Mouse (Mus musculus) midbrain, embryonic 13.5 days (tissue): Measurements from ENCODE around the gene Pmfbp1. TPM values are rescaled to one million over a fixed set of nuclear protein-coding genes. Genes with fewer than 3 reads are reported as not detected.

ENCODE experiments used
- ATAC-seq: fragments of 200-750 bp; cut with Nextera tagmentation; 2 replicates; pipeline ENCODE4 v1.8.0; 2017; ENCODE audit warnings: mild to moderate bottlenecking, moderate TSS enrichment, moderate library complexity
- H3K27ac ChIP-seq: fragments of 300-500 bp; sonication (generic); 2 replicates; pipeline ENCODE4 v1.5.1; 2015; ENCODE audit warnings: inconsistent platforms, mild to moderate bottlenecking, moderate library complexity
- H3K27me3 ChIP-seq: fragments of 300-500 bp; sonication (generic); 2 replicates; pipeline ENCODE4 v1.6.1; 2015; ENCODE audit warnings: mild to moderate bottlenecking, inconsistent platforms
- H3K36me3 ChIP-seq: fragments of 300-500 bp; sonication (generic); 2 replicates; pipeline ENCODE4 v1.6.1; 2015; ENCODE audit warnings: mild to moderate bottlenecking, inconsistent platforms
- H3K4me1 ChIP-seq: fragments of 300-500 bp; sonication (generic); replicated peaks from 2 replicates; pipeline ENCODE4 v1.6.1; 2015; ENCODE audit warnings: inconsistent platforms
- H3K4me2 ChIP-seq: fragments of 300-500 bp; sonication (generic); replicated peaks from 2 replicates; pipeline ENCODE4 v1.6.1; 2015; ENCODE audit warnings: moderate library complexity, mild to moderate bottlenecking, inconsistent platforms
- H3K4me3 ChIP-seq: fragments of 300-500 bp; sonication (generic); replicated peaks from 2 replicates; pipeline ENCODE4 v1.5.1; 2015; ENCODE audit warnings: mild to moderate bottlenecking, inconsistent platforms
- H3K9ac ChIP-seq: fragments of 300-500 bp; sonication (generic); replicated peaks from 2 replicates; pipeline ENCODE4 v1.6.1; 2015; ENCODE audit warnings: mild to moderate bottlenecking, inconsistent platforms
- H3K9me3 ChIP-seq: fragments of 300-500 bp; sonication (generic); 2 replicates; pipeline ENCODE4 v1.6.1; 2016; ENCODE audit warnings: mild to moderate bottlenecking, inconsistent platforms
- WGBS: fragments of 180-500 bp; shearing (Covaris S2); methylation state at CpG from one replicate; pipeline ENCODE4 v1.1.7; 2015; 5-methylcytosine and 5-hydroxymethylcytosine counted together
- polyA plus RNA-seq: library from polyadenylated mRNA; unstranded; fragments of >200 nt; fragmentation: Nextera tagmentation; extraction: Ambion mirVana; gene quantifications from 2 replicates; pipeline ENCODE4 v1.2.1, GENCODE M21; 2015

Pmfbp1 gene
- polyA plus RNA-seq, 1 experiment from 2014 or later, result 2.5 TPM

DNA sequence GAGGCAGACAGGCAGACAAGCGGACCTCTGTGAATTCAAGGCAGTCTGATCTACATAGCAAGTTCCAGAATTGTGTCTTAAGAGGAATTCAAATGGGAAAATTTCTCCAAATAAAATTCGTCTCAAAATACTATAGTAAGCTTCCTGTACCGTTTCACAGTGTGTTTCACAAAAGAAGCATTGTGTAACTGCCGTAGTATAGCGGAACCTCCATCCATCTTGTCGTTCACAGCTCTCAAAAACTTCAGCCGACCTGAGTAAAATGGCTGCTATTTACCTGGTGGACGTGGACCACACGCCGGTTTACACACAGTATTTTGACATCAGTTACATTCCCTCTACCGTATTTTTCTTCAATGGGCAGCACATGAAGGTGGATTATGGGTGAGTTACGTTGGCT is 77.3 kb downstream of the Pmfbp1 start:
- Histone ChIP-seq H3K27ac (no peak overlapping the region), H3K9ac (no peak overlapping the region), H3K9me3 (no peaks in the 10 kb centered on the region), H3K4me3 (no peak overlapping the region), H3K4me1 (peaks cover 14% of the 10 kb centered on the region), H3K4me2 (no peak overlapping the region), H3K36me3 (peaks cover 24% of the 10 kb centered on the region), H3K27me3 (no peaks in the 10 kb centered on the region)
- no peak for ATAC-seq
- 93% methylated on average over 12 of the region's 12 CpGs for WGBS

DNA sequence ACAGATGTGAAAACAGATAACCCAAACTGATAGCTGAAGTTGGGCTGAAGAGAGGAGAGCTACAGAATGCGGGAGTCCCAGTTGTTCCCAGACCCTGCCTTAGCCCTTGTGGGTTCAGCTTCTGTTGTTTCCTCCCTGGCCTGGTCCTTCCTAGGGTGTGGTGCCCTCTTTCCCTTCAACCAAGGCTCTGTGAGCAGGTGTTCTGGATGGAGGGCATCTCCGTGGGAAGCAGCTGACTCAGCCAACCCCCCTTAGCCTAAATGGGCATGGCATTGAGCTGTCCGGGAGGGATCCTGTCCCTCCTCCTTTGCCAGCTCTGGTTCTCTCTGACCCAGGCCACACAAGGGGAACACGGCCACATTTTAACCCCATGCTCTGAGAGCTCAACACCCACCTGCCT is 82.5 kb downstream of the Pmfbp1 start:
- Histone ChIP-seq H3K4me3 (no peak overlapping the region), H3K4me1 (no peaks in the 10 kb centered on the region), H3K27ac (no peak overlapping the region), H3K9ac (no peak overlapping the region), H3K9me3 (no peaks in the 10 kb centered on the region), H3K4me2 (no peak overlapping the region), H3K36me3 (peaks cover 13% of the 10 kb centered on the region; the same call in 1 of the 2 replicates), H3K27me3 (no peaks in the 10 kb centered on the region)
- 78% methylated on average over 4 of the region's 4 CpGs for WGBS
- ATAC-seq, result no peak

DNA sequence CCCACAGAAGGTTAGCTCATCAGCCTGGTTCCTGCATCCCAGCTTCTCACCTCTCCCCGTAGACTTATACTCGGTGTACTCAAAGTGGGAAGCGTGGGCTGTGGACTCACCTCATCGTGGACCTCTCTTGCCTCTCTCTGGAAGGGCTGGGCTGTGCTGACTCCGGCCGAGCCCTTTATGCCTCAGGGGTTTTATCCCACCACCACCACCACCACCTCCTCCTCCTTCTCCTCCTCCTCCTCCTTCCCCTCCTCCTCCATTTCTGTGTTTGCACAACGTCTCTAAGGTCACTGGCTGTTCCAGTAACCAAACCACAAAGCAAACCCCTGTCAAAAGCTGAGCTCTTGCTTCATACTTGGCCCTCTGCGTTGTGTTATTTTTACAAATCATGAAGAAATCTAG is 85.1 kb downstream of the Pmfbp1 start, which contains the start of gene Hp:
Gene Hp (minus strand): TSS at position 273 of the 402 bp plus-strand sequence.
- Histone ChIP-seq H3K4me2 (no peak within 1 kb of the TSS), H3K27me3 (no peaks in the 10 kb centered on the region), H3K27ac (no peak within 1 kb of the TSS), H3K9ac (no peak within 1 kb of the TSS), H3K4me1 (no peaks in the 10 kb centered on the region), H3K36me3 (no peaks in the 10 kb centered on the region), H3K4me3 (no peak within 1 kb of the TSS), H3K9me3 (no peaks in the 10 kb centered on the region)
- no peak for ATAC-seq
- 78% methylated on average over 8 of the region's 8 CpGs for WGBS

DNA sequence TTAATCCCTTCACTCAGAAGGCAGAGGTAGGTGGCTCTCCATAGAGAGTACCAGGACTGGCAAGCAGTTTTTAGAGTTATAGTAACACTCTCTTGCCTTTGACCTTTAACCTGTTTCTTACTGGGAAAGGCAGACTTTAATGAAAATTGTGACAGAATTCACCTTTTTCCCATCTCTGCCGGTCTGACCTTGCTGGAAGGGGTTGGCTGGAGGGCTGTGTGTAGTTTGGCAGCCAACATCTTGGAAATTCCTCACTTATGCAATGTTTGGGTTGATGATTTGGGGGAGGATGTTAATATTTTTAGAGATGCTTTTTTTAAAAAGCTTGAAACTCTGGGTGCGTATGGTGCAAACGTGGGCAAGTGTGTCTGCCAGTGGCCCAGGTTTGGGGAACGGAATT is 90.5 kb downstream of the Pmfbp1 start:
- Histone ChIP-seq H3K9me3 (no peaks in the 10 kb centered on the region), H3K36me3 (no peaks in the 10 kb centered on the region), H3K27me3 (no peaks in the 10 kb centered on the region), H3K27ac (no peak overlapping the region), H3K9ac (no peak overlapping the region), H3K4me2 (no peak overlapping the region), H3K4me1 (no peaks in the 10 kb centered on the region), H3K4me3 (no peak overlapping the region)
- ATAC-seq, result no peak
- WGBS, result 90% methylated on average over 4 of the region's 4 CpGs

DNA sequence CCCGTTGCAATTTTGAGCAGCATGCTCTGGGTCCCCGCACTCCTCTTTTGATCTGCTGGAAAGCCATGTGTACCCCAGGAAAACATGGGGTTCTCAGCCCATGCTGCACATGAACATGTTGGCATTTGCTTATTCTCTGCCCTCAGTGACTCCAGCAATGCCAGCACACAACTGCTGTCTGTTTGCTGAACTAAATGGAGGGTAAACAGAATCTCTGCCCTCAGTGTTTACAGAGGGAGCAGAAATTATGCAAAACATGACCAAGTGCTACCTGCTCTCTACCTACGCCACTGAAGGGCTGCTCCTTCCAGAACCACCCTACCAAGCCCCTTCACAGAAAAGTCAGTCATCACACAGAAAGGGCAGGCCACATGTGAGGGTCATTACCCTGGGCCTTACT is 91.0 kb downstream of the Pmfbp1 start:
- no peak for ATAC-seq

DNA sequence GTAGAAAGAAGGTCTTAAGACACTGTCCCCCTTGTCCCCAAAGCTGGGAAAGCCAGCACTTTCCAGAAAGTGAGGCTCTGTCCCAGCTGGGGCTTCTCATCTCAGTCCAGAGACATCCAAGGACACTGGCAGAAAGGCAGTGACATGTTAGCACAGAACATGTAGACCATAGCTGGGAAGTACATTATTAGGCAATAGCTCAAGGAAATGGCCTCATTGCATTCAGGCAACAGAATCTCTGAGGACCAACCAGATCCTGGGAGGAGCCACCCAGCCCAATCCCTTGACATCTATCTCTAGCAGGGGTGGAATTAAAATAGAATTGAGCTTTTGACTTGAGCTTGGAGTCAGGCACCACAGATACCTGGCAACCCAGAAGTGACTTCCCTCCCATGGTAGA is 91.8 kb downstream of the Pmfbp1 start:
- Histone ChIP-seq H3K4me2 (no peak overlapping the region), H3K4me3 (no peak overlapping the region), H3K27ac (no peak overlapping the region), H3K9ac (no peak overlapping the region), H3K36me3 (no peaks in the 10 kb centered on the region), H3K9me3 (no peaks in the 10 kb centered on the region), H3K4me1 (no peaks in the 10 kb centered on the region), H3K27me3 (no peaks in the 10 kb centered on the region)
- ATAC-seq, result no peak

More for the DNA sequence above, 91.0 kb downstream of the Pmfbp1 start:
- 91% methylated on average over 3 of the region's 3 CpGs for WGBS
- Histone ChIP-seq H3K36me3 (no peaks in the 10 kb centered on the region), H3K9ac (no peak overlapping the region), H3K4me3 (no peak overlapping the region), H3K4me2 (no peak overlapping the region), H3K9me3 (no peaks in the 10 kb centered on the region), H3K4me1 (no peaks in the 10 kb centered on the region), H3K27me3 (no peaks in the 10 kb centered on the region), H3K27ac (no peak overlapping the region)

DNA sequence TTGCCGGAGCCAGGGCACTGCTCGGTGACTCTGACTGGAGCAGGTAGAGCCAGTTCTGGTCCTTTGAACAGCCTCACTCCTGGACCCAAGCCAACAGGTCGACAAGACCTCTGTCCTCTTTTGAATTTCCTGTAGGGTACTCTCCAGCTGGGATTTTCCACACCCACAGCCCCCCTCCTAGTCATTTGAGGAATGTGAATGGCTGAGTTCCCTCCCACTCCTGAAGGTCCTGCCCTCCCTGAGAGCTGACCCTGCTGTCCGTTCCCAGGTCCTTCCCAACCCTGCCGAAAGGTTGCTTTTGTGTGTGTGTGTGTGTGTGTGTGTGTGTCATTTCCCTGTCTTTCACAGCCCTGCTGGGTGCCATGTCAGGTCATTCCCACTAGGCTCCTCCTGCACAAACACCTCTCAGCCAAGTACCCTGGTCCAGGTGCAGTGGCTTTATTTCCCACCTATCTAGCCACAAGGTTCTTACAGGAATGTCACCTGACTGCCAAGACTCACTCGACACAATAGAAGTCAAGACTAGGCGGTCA is 93.2 kb downstream of the Pmfbp1 start:
- Histone ChIP-seq H3K27ac (no peak overlapping the region), H3K4me2 (no peak overlapping the region), H3K4me3 (no peak overlapping the region), H3K4me1 (no peaks in the 10 kb centered on the region), H3K27me3 (no peaks in the 10 kb centered on the region), H3K36me3 (peaks cover 6% of the 10 kb centered on the region), H3K9me3 (no peaks in the 10 kb centered on the region), H3K9ac (no peak overlapping the region)
- whole genome bisulfite sequencing, result 67% methylated on average over 7 of the region's 7 CpGs
- no peak for ATAC-seq

DNA sequence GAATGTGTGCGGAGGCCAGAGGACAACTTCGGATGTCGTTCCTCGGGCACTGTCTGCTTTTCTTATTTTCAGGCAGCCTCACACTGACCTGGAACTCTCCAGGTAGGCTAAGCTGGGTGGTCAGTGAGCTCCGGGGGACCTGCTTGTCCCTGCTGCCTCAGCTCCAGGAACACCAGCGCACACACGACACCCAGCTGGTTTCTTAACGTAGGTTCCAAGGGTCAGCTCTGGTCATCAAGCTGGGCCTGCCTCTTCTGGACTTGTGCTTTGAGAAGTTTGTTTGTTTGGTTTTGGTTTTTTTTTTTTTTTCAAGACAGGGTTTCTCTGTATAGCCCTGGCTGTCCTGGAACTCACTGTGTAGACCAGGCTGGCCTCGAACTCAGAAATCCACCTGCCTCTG is 97.1 kb downstream of the Pmfbp1 start:
- no peaks in the 10 kb centered on the region for H3K4me1 ChIP-seq
- WGBS, result 90% methylated on average over 9 of the region's 9 CpGs
- H3K4me2 ChIP-seq, result no peak overlapping the region
- H3K27me3 ChIP-seq, result no peaks in the 10 kb centered on the region
- ATAC-seq, result no peak
- no peak overlapping the region for H3K9ac ChIP-seq
- H3K27ac ChIP-seq, result no peak overlapping the region
- H3K36me3 ChIP-seq, result peaks cover 34% of the 10 kb centered on the region
- H3K4me3 ChIP-seq, result no peak overlapping the region
- no peaks in the 10 kb centered on the region for H3K9me3 ChIP-seq

DNA sequence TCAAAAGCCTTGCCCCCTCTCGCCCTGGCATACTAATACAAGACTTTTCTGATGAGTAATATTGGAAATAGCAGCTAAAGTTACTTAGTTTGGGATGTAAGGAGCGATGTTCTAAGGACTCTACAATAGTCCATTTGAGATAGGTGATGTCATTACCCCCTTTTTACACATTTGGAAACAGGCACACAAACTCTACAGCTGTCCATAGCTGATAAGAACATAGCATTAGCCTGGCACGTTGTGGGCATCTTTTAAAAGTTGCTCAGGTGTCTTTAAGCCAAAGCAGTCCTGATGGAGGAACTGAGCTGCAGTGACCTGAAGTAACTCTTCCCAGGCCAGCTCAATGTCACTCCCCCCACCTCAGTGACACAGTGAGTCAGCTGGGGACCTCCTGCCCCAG is 97.5 kb downstream of the Pmfbp1 start:
- H3K9me3 ChIP-seq, result no peaks in the 10 kb centered on the region
- no peak overlapping the region for H3K27ac ChIP-seq
- ATAC-seq, result no peak
- peaks cover 34% of the 10 kb centered on the region for H3K36me3 ChIP-seq
- H3K4me3 ChIP-seq, result no peak overlapping the region
- H3K4me2 ChIP-seq, result no peak overlapping the region
- no peaks in the 10 kb centered on the region for H3K4me1 ChIP-seq
- 89% methylated on average over 3 of the region's 3 CpGs for WGBS
- no peak overlapping the region for H3K9ac ChIP-seq
- H3K27me3 ChIP-seq, result no peaks in the 10 kb centered on the region

DNA sequence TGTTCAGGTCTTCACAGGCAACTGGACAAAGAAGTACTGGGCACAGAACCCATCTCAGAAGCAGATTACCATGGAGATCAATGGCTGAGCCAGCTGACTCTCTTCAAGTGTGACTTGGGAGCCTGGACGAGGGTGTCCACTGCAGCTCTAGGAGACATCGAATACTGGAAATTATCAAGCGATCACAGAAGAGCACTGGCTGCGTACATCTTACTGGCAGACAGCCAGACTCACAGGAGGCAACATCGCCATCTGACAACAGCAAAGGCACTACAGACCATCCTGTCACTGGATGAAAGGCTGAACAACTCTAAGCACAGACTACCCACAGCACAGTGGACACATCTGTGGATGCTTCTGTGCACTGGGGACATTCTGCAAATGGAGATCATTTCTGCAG is 98.3 kb downstream of the Pmfbp1 start:
- H3K27ac ChIP-seq, result no peak overlapping the region
- no peak overlapping the region for H3K9ac ChIP-seq
- no peak overlapping the region for H3K4me2 ChIP-seq
- H3K27me3 ChIP-seq, result no peaks in the 10 kb centered on the region
- peaks cover 39% of the 10 kb centered on the region for H3K36me3 ChIP-seq
- H3K4me1 ChIP-seq, result no peaks in the 10 kb centered on the region
- ATAC-seq, result no peak
- no peaks in the 10 kb centered on the region for H3K9me3 ChIP-seq
- no peak overlapping the region for H3K4me3 ChIP-seq
- WGBS, result 95% methylated on average over 5 of the region's 5 CpGs

Other genes starting within 250 kb of the Pmfbp1 start
- 22.8 and 24.7 TPM in 2 replicates for gene Dhx38, start 71.8 kb downstream of the Pmfbp1 start, polyA plus RNA-seq
- gene Txnl4b, start 71.9 kb downstream of the Pmfbp1 start, polyA plus RNA-seq, result 30.9 and 34.1 TPM in 2 replicates
- gene Hp, start 85.1 kb downstream of the Pmfbp1 start, polyA plus RNA-seq, result 0.24 and 0.35 TPM in 2 replicates
- gene Dhodh, start 114.6 kb downstream of the Pmfbp1 start, polyA plus RNA-seq, result 36.8 and 36.9 TPM in 2 replicates
- 0.12 and 0.21 TPM in 2 replicates for gene Pkd1l3, start 120.5 kb downstream of the Pmfbp1 start, polyA plus RNA-seq
- gene Ist1, start 199.2 kb downstream of the Pmfbp1 start, polyA plus RNA-seq, result 182 and 184 TPM in 2 replicates
- 80.2 and 85.4 TPM in 2 replicates for gene Zfp821, start 211.5 kb downstream of the Pmfbp1 start, polyA plus RNA-seq
- gene Atxn1l, start 243.7 kb downstream of the Pmfbp1 start, polyA plus RNA-seq, result 3.7 and 4.4 TPM in 2 replicates